Mouse (Mus musculus) ES-Bruce4 (cell line): ENCODE measurements around the gene Samd10. TPM values are rescaled to one million over a fixed set of nuclear protein-coding genes. Genes with fewer than 3 reads are reported as not detected.

Experiments
- H3K27ac ChIP-seq: 2 replicates; pipeline ENCODE4 v1.5.1; 2012; ENCODE audit warnings: low read length, inconsistent platforms; ENCODE audit not compliant: insufficient read depth
- H3K27me3 ChIP-seq: 2 replicates; pipeline ENCODE4 v1.6.1; 2012; ENCODE audit warnings: mild to moderate bottlenecking, low read length, inconsistent platforms; ENCODE audit not compliant: control insufficient read depth, poor library complexity, insufficient read depth, severe bottlenecking
- H3K36me3 ChIP-seq: 2 replicates; pipeline ENCODE4 v1.6.1; 2012; ENCODE audit warnings: inconsistent platforms, mild to moderate bottlenecking, low read length, moderate library complexity; ENCODE audit not compliant: control insufficient read depth, poor library complexity, insufficient read depth, severe bottlenecking
- H3K4me1 ChIP-seq: one replicate; pipeline ENCODE4 v1.8.1; 2011; ENCODE audit warnings: low read length; ENCODE audit not compliant: control insufficient read depth, insufficient read depth
- H3K4me3 ChIP-seq: 2 replicates; pipeline ENCODE4 v1.5.1; 2011; ENCODE audit warnings: low read depth, mild to moderate bottlenecking, low read length
- H3K9ac ChIP-seq: 2 replicates; pipeline ENCODE4 v1.6.1; 2012; ENCODE audit warnings: low read depth, mild to moderate bottlenecking, inconsistent platforms; ENCODE audit not compliant: poor library complexity, severe bottlenecking
- H3K9me3 ChIP-seq: replicated peaks from 2 replicates; pipeline ENCODE4 v1.6.1; 2012; ENCODE audit warnings: mild to moderate bottlenecking, low read length, inconsistent platforms; ENCODE audit not compliant: control insufficient read depth, poor library complexity, insufficient read depth, severe bottlenecking
- CTCF ChIP-seq: IDR thresholded peaks from one replicate; pipeline ENCODE4 v1.8.1; 2011; ENCODE audit warnings: low read depth, low read length
- EP300 ChIP-seq: IDR thresholded peaks from 2 replicates; pipeline ENCODE4 v1.6.1; 2011; ENCODE audit warnings: low read depth, low read length; ENCODE audit not compliant: insufficient read depth
- POLR2A ChIP-seq: IDR thresholded peaks from one replicate; pipeline ENCODE4 v1.8.1; 2011; ENCODE audit warnings: low read length; ENCODE audit not compliant: insufficient read depth
- polyA plus RNA-seq: library from polyadenylated mRNA; stranded (reverse); fragments of >200 nt; gene quantifications from 2 replicates; pipeline ENCODE4 v1.2.4, GENCODE M21; 2011; ENCODE audit warnings: low read depth; ENCODE audit not compliant: missing spikeins, insufficient read depth, insufficient read length

The Samd10 gene
- polyA plus RNA-seq, 1 experiment = 12.5 TPM

DNA sequence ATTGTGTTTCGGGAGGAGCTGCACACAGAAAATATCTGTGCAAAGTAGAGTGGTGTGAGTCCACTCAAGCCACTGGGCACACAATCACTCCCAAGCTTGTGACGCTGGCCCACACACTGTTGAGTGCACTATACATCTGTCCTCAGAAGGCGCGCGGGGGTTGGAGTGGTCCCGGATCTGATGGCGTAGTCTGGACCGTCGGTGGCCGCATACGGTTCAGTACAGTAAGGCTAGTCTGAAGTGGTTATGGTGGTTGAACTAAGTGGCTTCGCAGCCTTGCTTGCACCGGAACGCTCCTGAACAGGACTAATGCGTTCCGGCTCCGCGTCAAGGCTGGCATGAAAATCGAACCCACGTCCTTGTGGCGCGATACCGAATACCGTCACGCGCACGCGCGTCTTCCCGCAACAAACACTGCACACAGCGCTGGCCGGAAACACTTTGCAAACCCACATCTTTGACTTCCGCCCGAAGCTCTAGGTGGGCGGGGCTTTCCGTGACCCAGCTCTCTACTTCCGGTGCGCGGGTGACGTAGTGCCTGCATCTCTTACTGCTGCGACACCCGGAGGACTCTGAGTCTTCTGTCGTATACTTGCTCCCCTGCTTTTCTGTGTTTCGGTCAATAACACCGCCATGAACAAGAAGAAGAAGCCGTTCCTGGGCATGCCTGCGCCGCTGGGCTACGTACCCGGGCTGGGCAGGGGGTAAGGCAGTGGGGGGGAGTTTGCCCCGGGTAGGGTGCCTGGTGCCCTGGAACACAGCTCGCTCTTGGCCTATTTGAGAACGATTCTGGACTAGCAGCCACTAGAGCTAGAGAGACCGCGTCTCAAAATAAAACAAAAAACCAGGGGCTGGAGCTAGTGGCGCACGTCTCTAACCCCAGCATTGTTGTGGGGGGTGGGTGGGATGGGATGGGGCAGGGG lies 2.1 kb upstream of the Samd10 start:
- H3K27me3 ChIP-seq = no peaks in the 10 kb centered on the region
- H3K9ac ChIP-seq = peak overlapping the region; percentile 82
- peak overlapping the region; percentile 69 for H3K4me3 ChIP-seq
- H3K27ac ChIP-seq = peak overlapping the region; percentile 58
- no peaks in the 10 kb centered on the region for H3K4me1 ChIP-seq
- TF ChIP-seq EP300 = peak; percentile 50; the same call in 1 of the 2 replicates
- no peak for TF ChIP-seq CTCF
- peak; percentile 67 for TF ChIP-seq POLR2A
- no peaks in the 10 kb centered on the region for H3K9me3 ChIP-seq
- H3K36me3 ChIP-seq = no peaks in the 10 kb centered on the region

DNA sequence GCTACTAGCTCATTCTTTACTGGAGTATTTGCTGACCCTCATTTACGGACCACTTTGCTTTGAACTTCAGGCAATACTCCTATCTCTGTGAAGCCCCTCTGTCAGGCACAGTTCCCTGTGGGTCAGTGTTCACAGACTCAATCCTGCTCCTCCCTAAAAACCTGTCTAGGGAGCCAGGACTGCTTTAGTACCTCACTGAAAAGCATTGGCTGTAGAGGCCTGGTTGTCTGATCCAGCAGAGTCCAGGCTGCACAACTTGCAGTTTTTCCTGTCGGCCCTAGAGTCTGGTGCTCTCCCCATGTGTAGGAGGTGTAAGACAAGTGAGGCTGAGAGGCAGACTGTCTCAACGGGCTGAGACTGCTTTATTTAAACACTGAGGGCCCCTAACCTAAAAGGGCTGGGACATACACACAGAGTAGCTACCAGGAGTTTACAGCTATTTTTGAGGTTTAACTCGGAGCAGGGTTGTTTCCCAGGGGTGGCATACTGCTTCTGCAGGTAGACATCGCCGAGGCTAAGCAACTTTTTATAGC lies 1.3 kb upstream of the Samd10 start:
- H3K4me1 ChIP-seq = no peaks in the 10 kb centered on the region
- H3K27me3 ChIP-seq = no peaks in the 10 kb centered on the region
- H3K4me3 ChIP-seq = peak overlapping the region; percentile 69
- H3K9ac ChIP-seq = peak overlapping the region; percentile 82
- TF ChIP-seq POLR2A (no peak), EP300 (no peak), CTCF (no peak)
- no peaks in the 10 kb centered on the region for H3K36me3 ChIP-seq
- no peaks in the 10 kb centered on the region for H3K9me3 ChIP-seq
- peak overlapping the region; percentile 58 for H3K27ac ChIP-seq

- TF ChIP-seq CTCF (no peak), EP300 (no peak), POLR2A (no peak)
- no peak overlapping the region for H3K9ac ChIP-seq
- no peak overlapping the region for H3K4me3 ChIP-seq
- no peaks in the 10 kb centered on the region for H3K9me3 ChIP-seq
- no peaks in the 10 kb centered on the region for H3K27me3 ChIP-seq
- no peaks in the 10 kb centered on the region for H3K36me3 ChIP-seq
- H3K4me1 ChIP-seq = no peaks in the 10 kb centered on the region
- H3K27ac ChIP-seq = no peak overlapping the region
Measured at GRCm38 (mm10) chr2:181597378-181598061, 1.5 kb downstream of the Samd10 start.

GRCm38 (mm10) chr2:181596221-181596960 lies 2.6 kb downstream of the Samd10 start:
- Histone ChIP-seq H3K4me1 (no peaks in the 10 kb centered on the region), H3K9me3 (no peaks in the 10 kb centered on the region), H3K27ac (no peak overlapping the region), H3K4me3 (no peak overlapping the region), H3K27me3 (no peaks in the 10 kb centered on the region), H3K36me3 (no peaks in the 10 kb centered on the region), H3K9ac (no peak overlapping the region)
- TF ChIP-seq POLR2A (no peak), CTCF (no peak), EP300 (no peak)

DNA sequence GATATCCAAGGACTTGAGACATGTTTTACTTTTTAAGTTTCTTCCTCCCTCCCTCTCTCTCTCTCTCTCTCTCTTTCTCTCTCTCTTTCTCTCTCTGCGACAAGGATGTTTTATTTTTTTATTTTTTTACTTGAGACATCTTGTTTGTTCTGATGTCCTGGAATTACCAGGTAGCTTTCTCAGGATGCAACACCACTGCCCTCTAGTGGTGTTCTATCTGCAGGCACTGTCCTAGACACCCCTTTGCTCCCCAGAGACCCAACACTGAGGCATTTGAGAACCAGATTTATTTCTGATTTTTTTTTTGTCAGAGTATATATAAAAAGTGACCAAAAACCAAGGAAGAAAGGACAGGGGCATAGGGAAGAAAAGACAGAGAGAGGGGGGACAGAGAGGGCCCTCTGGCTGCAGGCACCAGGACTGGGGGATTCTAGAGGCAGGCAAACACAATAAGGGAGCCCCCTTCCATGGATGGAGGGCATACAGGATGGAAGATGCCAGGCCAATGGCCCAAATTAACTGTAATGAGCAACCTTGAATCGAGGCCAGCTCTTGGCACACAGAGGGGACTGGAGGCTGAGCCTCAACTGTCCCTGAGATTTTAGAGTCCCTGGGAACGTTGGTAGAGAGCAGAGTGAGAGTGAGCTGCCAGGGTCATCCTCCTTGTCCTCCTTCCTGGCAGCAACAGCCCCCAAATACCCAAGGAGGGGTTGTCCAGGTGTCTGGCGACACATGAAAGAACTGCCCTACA lies 3.9 kb downstream of the Samd10 start:
- H3K9ac ChIP-seq = no peak overlapping the region
- no peaks in the 10 kb centered on the region for H3K9me3 ChIP-seq
- no peak overlapping the region for H3K4me3 ChIP-seq
- TF ChIP-seq POLR2A (no peak), CTCF (peak; percentile 53)
- no peak overlapping the region for H3K27ac ChIP-seq
- no peaks in the 10 kb centered on the region for H3K4me1 ChIP-seq
- H3K36me3 ChIP-seq = 0 out of 2 replicates have a peak, but pooled peaks cover 2% of the 10 kb centered on the region
- no peaks in the 10 kb centered on the region for H3K27me3 ChIP-seq
